Mouse (Mus musculus) C2C12 (cell line): ENCODE measurements around the gene Zfp318.

Experiments used
- CTCF ChIP-seq: IDR thresholded peaks from one replicate; pipeline ENCODE4 v1.5.1; 2011; ENCODE audit not compliant: control insufficient read depth, insufficient read depth, insufficient read length
- MAX ChIP-seq: IDR thresholded peaks from one replicate; pipeline ENCODE4 v1.6.1; 2011; ENCODE audit warnings: mild to moderate bottlenecking, control low read depth
- MYOG ChIP-seq: IDR thresholded peaks from one replicate; pipeline ENCODE4 v1.6.1; 2011; ENCODE audit not compliant: control insufficient read depth, insufficient read length; ENCODE audit errors: extremely low read depth

DNA sequence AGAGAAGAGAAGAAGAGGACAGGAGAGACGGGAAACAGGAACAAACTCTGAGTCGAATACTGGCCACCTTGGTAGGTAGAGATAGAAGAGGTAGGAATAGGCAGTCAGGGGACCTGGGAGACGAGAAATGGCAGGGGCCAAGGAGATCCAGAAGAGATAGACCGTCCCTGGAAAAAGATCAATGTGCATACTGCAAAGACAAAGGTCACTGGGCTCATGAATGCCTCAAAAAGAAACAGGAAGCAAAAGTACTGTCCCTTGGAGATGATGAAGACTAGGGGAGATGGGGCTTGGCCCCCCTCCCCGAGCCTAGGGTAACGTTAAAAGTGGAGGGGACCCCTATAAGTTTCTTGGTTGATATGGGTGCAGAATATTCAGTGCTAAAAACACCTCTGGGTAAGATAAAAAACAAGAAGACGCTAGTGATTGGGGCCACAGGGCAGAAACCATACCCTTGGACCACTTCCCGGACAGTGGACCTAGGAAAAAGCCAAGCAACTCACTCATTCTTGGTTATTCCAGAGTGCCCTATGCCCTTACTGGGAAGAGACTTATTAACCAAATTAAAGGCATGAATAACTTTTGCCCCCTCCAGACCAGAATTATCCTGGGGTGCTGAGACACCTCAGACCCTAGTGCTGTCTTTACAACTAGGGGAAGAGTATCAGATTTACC is 32.4 kb upstream of the Zfp318 start:
- TF ChIP-seq CTCF: no peak
- no peak for TF ChIP-seq MAX
- TF ChIP-seq MYOG: no peak
